Mouse (Mus musculus): ENCODE measurements around the gene Mfsd11. TPM values are rescaled to one million over a fixed set of nuclear protein-coding genes. Genes with fewer than 3 reads are reported as not detected.
"Not testable (repeated sequence)": the region's sequence is repeated elsewhere in the genome, so short reads cannot be mapped to it uniquely, and the experiment has no call there.

Gene Mfsd11
- polyA plus RNA-seq, 1 experiment, result 26.4 TPM

DNA sequence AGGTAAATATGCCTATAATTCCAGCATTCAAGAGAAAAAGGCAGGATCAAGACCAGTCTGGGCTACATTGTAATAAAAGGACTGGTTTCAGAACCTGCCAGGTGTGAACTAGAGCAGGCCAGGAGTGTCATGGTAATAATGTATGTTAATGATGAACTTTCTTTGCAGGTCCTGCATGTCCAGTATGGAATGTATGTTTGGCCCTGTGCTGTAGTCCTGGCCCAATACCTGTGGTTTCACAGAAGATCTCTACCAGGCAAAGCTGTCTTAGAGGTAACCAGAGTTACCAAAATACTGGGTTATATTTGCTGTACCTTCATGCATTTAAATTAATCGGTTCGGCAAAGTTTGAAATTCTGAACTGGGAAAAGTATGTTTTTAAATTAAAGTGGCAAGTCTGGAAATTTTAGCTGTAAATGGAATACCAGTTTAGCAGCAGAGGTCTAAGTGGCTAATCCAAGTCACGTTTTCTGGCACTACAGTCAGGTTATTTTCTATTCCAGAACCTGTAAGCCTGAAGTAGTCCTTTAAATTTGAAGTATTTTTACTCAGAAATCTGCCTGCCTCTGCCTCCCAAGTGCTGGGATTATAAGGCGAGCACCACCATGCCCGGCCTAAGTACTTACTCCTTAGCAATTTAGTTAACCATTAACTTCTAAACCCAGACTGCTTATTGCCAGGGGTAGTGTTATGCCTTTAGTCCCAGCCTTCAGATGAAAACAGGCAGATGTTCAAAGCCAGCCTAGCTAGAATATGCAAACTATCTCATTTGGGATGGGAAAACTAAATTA is 4.0 kb upstream of the Mfsd11 start:
- WGBS, result 83% methylated on average over 5 of the region's 5 CpGs
- H3K4me3 ChIP-seq (replicated peaks; ENCODE audit: control insufficient read depth, low read depth, low read length), result no peak overlapping the region
- H3K27ac ChIP-seq (ENCODE audit: control insufficient read depth, insufficient read depth, low read depth, low read length, poor library complexity), result no peak overlapping the region
- no peaks in the 10 kb centered on the region; the same call in 1 of the 2 replicates for H3K4me1 ChIP-seq (ENCODE audit: control insufficient read depth, insufficient read depth, low read length)
- no peak for TF ChIP-seq CTCF (IDR thresholded peaks at IDR 0.05; ENCODE audit: control insufficient read depth, insufficient read depth, low read length)
- no peak for TF ChIP-seq POLR2A (IDR thresholded peaks at IDR 0.05; ENCODE audit: borderline replicate concordance, control insufficient read depth, low read depth, low read length)

DNA sequence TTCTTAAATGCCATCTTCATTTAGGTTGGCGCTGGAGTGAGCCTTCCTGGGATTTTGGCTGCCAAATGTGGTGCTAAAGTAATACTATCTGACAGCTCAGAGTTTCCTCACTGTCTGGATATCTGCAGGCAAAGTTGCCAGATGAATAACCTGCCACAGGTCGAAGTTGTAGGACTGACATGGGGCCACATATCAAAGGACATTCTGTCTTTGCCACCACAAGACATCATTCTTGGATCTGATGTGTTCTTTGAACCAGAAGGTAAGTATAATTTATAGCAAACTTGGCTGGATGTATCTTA is 3.4 kb upstream of the Mfsd11 start:
- H3K4me3 ChIP-seq (replicated peaks; ENCODE audit: control insufficient read depth, low read depth, low read length); H3K4me1 ChIP-seq (ENCODE audit: control insufficient read depth, insufficient read depth, low read length): not testable (repeated sequence)

DNA sequence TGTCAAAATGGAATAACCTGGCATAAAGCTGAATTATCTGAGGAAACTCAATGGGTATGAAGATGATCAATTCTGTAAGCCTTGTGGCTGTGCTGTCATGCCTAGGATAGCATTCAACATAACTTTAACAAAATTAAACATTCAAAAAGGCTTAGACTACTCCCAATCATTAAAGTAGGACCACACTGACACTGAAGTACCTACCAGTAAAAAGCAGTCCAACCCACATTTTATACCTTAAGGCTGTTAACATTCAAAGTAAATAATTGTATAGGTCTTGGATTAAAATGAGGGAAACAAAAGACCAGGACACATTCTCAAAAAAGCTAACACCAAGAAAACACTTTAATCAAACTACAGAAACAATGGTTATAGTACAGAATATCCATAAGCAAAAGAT is 2.7 kb upstream of the Mfsd11 start:
- Histone ChIP-seq H3K4me1 (ENCODE audit: control insufficient read depth, insufficient read depth, low read length) (no peaks in the 10 kb centered on the region; the same call in 1 of the 2 replicates), H3K27ac (ENCODE audit: control insufficient read depth, insufficient read depth, low read depth, low read length, poor library complexity) (no peak overlapping the region), H3K4me3 (replicated peaks; ENCODE audit: control insufficient read depth, low read depth, low read length) (no peak overlapping the region)

More for the DNA sequence above, 3.4 kb upstream of the Mfsd11 start:
- whole genome bisulfite sequencing, result 73% methylated on average over 2 of the region's 2 CpGs
- H3K27ac ChIP-seq (ENCODE audit: control insufficient read depth, insufficient read depth, low read depth, low read length, poor library complexity), result not testable (repeated sequence)

DNA sequence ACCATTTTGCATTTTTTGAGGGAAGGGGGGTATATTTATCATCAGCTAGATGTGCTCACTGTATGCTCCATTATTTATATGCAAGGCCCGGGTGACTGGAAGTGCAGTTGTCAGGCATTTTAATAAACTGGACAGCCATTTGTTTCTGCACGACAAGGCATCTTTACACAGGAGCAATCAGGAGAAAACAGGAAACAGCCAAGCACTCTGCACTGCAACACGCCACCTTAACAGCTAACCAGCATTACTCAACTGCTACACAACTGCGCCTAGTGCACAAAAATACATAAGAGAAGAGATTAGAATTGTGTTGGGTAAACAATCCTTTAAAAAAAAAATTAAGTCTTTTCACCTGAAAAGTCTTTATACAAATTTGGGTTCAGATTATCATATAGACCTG is 2.2 kb upstream of the Mfsd11 start:
- Histone ChIP-seq H3K4me1 (ENCODE audit: control insufficient read depth, insufficient read depth, low read length) (no peaks in the 10 kb centered on the region; the same call in none of the 2 replicates), H3K4me3 (replicated peaks; ENCODE audit: control insufficient read depth, low read depth, low read length) (peak overlapping the region; percentile 52), H3K27ac (ENCODE audit: control insufficient read depth, insufficient read depth, low read depth, low read length, poor library complexity) (no peak overlapping the region)
- TF ChIP-seq CTCF (IDR thresholded peaks at IDR 0.05; ENCODE audit: control insufficient read depth, insufficient read depth, low read length) (no peak), POLR2A (IDR thresholded peaks at IDR 0.05; ENCODE audit: borderline replicate concordance, control insufficient read depth, low read depth, low read length) (no peak)
- 8% methylated on average over 4 of the region's 4 CpGs for WGBS

More for the DNA sequence above, 2.7 kb upstream of the Mfsd11 start:
- TF ChIP-seq POLR2A (IDR thresholded peaks at IDR 0.05; ENCODE audit: borderline replicate concordance, control insufficient read depth, low read depth, low read length), result no peak
- TF ChIP-seq CTCF (IDR thresholded peaks at IDR 0.05; ENCODE audit: control insufficient read depth, insufficient read depth, low read length), result no peak

DNA sequence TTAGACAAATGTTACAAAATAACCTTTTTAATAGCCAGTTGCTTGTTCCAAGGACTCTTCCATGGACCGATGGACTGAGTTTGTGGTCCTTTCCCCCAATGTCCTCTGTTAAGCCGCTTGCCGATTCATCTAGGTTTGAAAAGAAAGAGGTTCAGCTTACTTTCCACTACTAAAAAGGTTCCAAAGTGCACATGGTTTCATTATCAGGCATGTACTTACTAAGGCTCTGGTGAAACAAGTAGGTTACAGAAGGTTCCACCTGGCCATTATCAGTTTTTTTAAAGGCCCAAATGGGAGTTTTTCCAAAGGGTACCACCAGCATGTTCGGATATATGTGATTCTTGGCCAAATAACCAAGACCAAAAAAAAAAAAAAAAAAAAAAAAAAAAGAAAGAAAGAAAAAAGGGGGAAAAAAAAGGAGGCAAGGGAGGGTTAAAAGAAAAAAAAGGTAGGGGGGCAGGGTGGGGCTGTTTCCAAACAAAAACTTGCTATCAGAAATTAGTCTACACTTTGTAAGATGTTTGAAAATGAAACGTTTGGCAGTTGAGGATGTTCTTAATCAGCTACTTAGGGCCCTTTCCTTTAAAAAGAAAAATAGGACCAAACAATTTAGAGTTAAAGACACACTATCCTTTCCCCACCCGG is 1.3 kb upstream of the Mfsd11 start:
- no peaks in the 10 kb centered on the region; the same call in none of the 2 replicates for H3K4me1 ChIP-seq (ENCODE audit: control insufficient read depth, insufficient read depth, low read length)
- H3K27ac ChIP-seq (ENCODE audit: control insufficient read depth, insufficient read depth, low read depth, low read length, poor library complexity), result no peak overlapping the region
- WGBS, result 8% methylated on average over 6 of the region's 6 CpGs
- TF ChIP-seq POLR2A (IDR thresholded peaks at IDR 0.05; ENCODE audit: borderline replicate concordance, control insufficient read depth, low read depth, low read length), result no peak
- no peak for TF ChIP-seq CTCF (IDR thresholded peaks at IDR 0.05; ENCODE audit: control insufficient read depth, insufficient read depth, low read length)
- H3K4me3 ChIP-seq (replicated peaks; ENCODE audit: control insufficient read depth, low read depth, low read length), result peak overlapping the region; percentile 100

DNA sequence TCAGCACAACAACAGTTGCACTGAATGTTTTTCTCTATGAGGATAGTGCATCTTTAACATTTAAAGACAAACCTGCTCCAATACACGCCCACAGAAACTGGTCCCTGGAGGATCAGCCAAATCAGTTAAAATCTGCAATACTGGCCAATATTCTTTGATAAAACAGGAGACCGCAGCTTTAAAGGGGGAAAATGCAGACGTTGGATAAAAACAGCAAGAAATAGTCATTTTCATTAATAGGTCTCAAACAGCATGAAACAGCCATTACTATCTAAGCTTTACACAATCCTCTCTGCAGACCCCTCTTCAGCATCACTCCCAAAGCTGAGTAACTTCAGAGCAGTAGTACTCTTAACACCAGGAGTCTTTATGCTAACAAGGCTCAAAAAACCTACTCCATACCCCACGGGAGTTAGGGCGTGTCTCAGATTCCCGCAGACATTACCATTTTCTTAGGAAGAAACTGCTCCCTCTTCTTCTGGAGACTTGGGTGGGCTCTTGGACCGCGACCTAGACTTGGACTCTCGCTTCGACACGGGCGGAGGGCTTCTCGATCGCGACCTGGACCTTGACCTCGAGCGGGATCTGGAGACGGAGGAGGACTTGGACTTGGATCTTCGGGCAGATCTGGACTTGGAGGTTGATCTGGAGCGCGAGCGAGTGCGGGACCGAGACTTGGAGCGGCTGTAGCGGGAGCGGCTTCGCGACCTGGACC is 507 bp upstream of the Mfsd11 start:
- no peaks in the 10 kb centered on the region; the same call in none of the 2 replicates for H3K4me1 ChIP-seq (ENCODE audit: control insufficient read depth, insufficient read depth, low read length)
- peak overlapping the region; percentile 100 for H3K4me3 ChIP-seq (replicated peaks; ENCODE audit: control insufficient read depth, low read depth, low read length)
- 1% methylated on average over 29 of the region's 29 CpGs for WGBS
- H3K27ac ChIP-seq (ENCODE audit: control insufficient read depth, insufficient read depth, low read depth, low read length, poor library complexity), result peak overlapping the region; percentile 99
- TF ChIP-seq CTCF (IDR thresholded peaks at IDR 0.05; ENCODE audit: control insufficient read depth, insufficient read depth, low read length), result no peak
- no peak; the same call in 1 of the 2 replicates for TF ChIP-seq POLR2A (IDR thresholded peaks at IDR 0.05; ENCODE audit: borderline replicate concordance, control insufficient read depth, low read depth, low read length)

DNA sequence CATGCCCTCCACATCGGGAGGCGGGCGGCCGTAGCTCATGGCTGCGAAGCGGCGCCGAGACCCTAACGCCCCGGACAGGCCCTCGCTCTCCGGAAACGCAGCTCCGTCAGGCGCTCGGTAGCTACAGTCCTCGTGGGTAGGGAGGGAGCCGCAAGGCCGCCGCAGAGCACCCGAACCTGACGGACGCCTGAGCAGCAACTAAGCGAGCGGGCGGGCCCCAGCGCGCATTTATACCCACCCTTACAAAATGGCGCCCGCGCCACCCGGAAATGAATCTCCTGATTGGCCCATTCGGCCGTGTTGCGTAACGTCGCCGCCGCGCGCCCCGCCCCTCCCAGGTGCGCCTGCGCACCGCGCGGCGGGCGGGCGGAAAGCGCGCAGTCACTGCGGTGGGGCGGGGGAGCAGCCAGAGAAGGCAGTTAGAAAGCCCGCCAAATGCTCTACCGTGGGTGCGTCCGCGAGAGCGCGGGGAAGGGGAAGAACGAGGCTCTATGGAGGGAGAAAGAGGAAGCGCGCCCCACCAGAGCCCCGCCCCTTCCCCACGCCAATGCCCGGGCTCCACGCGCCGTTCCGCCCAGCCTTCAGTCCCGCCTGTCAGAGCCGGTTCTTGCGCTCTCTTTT is 761 bp downstream of the Mfsd11 start, which contains the start of gene Srsf2:
Srsf2 (minus strand) TSS at position 204 of the 621 bp plus-strand sequence.
- 1% methylated on average over 70 of the region's 74 CpGs for WGBS

DNA sequence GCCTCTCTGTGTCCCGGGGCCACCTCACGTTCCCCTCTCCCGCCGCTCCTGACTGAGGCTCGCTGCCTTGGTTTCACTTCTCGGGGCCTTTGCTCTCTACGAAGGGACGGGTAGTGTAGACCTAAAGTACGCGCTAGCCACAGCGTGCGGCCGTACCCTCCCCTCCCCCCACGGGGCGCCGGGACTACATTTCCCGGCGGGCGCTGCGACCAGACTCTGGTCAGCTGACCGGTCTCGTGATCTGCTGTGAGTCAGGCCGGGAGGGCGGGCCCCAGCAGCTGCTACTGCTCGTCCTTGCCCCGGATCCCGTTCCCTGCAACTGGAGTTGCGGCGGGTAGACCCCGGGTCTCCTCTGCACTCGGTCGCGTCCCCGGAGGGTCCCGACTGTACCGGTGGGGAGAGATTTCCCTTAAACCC is 1.3 kb downstream of the Mfsd11 start:
- under 1% methylated on average over 36 of the region's 36 CpGs for WGBS
- peak overlapping the region; percentile 92 for H3K4me3 ChIP-seq (replicated peaks; ENCODE audit: control insufficient read depth, low read depth, low read length)

More for the DNA sequence above, 761 bp downstream of the Mfsd11 start, which contains the start of gene Srsf2:
- H3K27ac ChIP-seq (ENCODE audit: control insufficient read depth, insufficient read depth, low read depth, low read length, poor library complexity), result peak within 1 kb of the TSS; percentile 99
- peak within 1 kb of the TSS; percentile 100 for H3K4me3 ChIP-seq (replicated peaks; ENCODE audit: control insufficient read depth, low read depth, low read length)
- TF ChIP-seq CTCF (IDR thresholded peaks at IDR 0.05; ENCODE audit: control insufficient read depth, insufficient read depth, low read length) (no peak), POLR2A (IDR thresholded peaks at IDR 0.05; ENCODE audit: borderline replicate concordance, control insufficient read depth, low read depth, low read length) (peak; percentile 99)
- no peaks in the 10 kb centered on the region; the same call in none of the 2 replicates for H3K4me1 ChIP-seq (ENCODE audit: control insufficient read depth, insufficient read depth, low read length)

More for the DNA sequence above, 1.3 kb downstream of the Mfsd11 start:
- Histone ChIP-seq H3K4me1 (ENCODE audit: control insufficient read depth, insufficient read depth, low read length) (no peaks in the 10 kb centered on the region; the same call in none of the 2 replicates), H3K27ac (ENCODE audit: control insufficient read depth, insufficient read depth, low read depth, low read length, poor library complexity) (peak overlapping the region; percentile 99)
- peak; percentile 86; the same call in 1 of the 2 replicates for TF ChIP-seq POLR2A (IDR thresholded peaks at IDR 0.05; ENCODE audit: borderline replicate concordance, control insufficient read depth, low read depth, low read length)
- TF ChIP-seq CTCF (IDR thresholded peaks at IDR 0.05; ENCODE audit: control insufficient read depth, insufficient read depth, low read length), result no peak
